Mouse (Mus musculus) spleen, adult 12 weeks (tissue): ENCODE data around the gene Xrcc6.

Experiments used
- DNase-seq: peaks from one replicate; pipeline ENCODE4 v3.0.0; 2022; ENCODE audit warnings: low spot score

The Xrcc6 gene

GRCm38 (mm10) chr15:81987646-81988045, at the start of gene Xrcc6:
Gene Xrcc6 (plus strand): TSS chr15:81987835.
- no peak for DNase-seq

- DNase-seq, result no peak
Measured at GRCm38 (mm10) chr15:81938246-81938645, 49.4 kb upstream of the Xrcc6 start.

GRCm38 (mm10) chr15:81939157-81939715, 48.4 kb upstream of the Xrcc6 start:
- no peak for DNase-seq

DNA sequence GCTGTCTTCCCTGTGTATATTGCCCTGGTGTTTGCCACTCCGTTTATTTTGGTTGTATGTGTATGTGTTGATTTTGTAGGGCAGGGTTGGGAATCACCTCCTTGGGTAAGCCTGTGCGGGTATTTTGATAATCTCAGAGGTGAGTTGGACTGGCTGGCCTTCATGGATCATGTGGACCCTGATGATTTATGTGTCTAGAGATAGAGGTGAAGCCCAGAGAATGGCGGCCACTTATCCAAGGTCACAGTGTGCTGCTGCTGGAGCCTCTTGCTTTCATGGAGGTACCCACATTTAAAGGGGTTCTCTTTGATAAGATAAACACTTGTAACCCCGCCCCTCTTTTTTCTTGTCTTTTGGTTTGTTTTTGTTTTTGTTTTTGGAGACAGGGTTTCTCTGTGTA, 47.9 kb upstream of the Xrcc6 start:
- no peak for DNase-seq

GRCm38 (mm10) chr15:81940219-81940618, 47.4 kb upstream of the Xrcc6 start:
- DNase-seq, result no peak

DNA sequence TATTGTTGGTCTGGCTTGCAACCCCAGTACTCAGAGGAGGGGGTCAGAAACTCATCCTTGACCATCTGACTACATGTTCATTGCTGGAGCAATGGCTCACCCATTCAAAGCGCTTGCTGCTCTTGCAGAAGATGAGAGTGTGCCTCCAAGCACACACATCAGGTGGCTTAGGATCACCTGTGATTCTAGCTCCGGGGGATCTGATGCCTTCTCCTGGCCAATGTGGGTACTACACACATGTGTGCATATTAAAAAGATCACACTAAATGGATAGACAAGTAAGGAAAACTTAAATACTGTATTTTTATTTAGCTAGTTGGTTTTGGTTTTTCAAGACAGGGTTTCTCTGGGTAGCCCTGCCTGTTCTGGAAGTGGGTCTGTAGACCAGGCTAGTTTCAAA, 46.6 kb upstream of the Xrcc6 start:
- DNase-seq, result no peak

- no peak for DNase-seq
Measured at GRCm38 (mm10) chr15:81943176-81943749, 44.4 kb upstream of the Xrcc6 start.

- DNase-seq, result no peak
Measured at GRCm38 (mm10) chr15:81949076-81949475, 38.6 kb upstream of the Xrcc6 start.

GRCm38 (mm10) chr15:81949476-81950131, 38.0 kb upstream of the Xrcc6 start:
- no peak for DNase-seq

- DNase-seq, result no peak
Measured at GRCm38 (mm10) chr15:81950716-81951115, 36.9 kb upstream of the Xrcc6 start.

- no peak for DNase-seq
Measured at GRCm38 (mm10) chr15:81951159-81951558, 36.5 kb upstream of the Xrcc6 start.

DNA sequence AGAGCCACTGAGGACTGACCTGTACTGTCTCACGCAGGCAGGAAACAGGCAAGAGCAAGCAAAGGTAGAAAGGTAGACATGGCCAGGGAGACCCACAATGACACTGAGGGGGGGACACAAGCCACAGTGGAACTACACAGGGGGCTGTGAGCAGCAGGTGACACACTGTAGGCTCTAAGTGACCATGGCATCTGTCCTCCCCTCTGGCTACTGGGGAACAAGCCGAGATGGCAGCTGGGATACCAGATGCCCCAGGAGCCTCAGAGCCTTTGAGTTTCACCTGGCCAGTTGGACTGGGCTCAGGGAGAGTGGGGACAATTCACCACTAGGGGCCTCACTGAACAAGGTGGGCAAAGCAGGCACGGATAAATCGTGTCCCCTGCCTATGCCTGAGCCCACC, 35.3 kb upstream of the Xrcc6 start:
- no peak for DNase-seq

GRCm38 (mm10) chr15:81954151-81954583, 33.5 kb upstream of the Xrcc6 start:
- no peak for DNase-seq

DNA sequence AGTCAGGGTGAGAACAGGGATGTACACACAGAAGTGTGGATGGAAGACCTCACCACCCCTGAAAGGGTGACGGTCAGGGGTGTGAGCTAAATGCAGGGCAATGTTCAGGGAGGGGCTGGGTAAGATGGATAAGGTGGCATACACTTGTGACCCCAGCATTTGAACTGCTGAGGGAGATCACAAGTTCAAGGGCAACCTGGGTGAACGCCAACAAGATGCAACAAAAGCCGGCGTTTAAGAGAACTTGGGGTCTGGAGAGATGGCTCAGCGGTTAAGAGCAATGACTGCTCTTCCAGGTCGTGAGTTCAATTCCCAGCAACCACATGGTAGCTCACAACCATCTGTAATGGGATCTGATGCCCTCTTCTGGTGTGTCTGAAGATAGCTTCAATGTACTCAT, 32.9 kb upstream of the Xrcc6 start:
- DNase-seq, result no peak

- no peak for DNase-seq
Measured at GRCm38 (mm10) chr15:81955414-81955813, 32.2 kb upstream of the Xrcc6 start.

- DNase-seq, result peak; percentile 35
Measured at GRCm38 (mm10) chr15:81956457-81956856, 31.2 kb upstream of the Xrcc6 start.

DNA sequence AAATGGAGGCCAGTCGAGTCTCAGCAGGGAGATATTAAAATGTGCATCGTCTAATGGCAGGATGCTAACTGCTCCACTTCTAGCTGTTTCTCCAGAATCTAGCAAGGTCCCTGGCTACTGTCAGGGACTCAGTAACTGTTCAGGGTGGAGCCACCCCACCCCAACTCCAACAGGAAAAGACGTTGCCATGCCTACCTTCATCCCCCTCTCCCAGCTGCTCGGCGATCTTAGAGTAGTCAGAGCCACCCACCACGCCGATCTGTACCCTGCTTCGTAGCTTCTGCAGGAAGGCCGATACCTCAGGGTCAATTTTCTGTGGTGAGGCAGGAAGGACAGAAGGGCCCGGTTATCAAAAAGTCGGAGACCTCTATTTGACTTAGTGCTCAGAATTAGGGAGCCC, 30.0 kb upstream of the Xrcc6 start:
- DNase-seq, result no peak

- no peak for DNase-seq
Measured at GRCm38 (mm10) chr15:81958906-81959305, 28.7 kb upstream of the Xrcc6 start.

- DNase-seq, result peak; percentile 99
Measured at GRCm38 (mm10) chr15:81960171-81961077, 27.2 kb upstream of the Xrcc6 start, which contains the start of gene Pmm1. Gene Pmm1 (minus strand): TSS chr15:81960930.

DNA sequence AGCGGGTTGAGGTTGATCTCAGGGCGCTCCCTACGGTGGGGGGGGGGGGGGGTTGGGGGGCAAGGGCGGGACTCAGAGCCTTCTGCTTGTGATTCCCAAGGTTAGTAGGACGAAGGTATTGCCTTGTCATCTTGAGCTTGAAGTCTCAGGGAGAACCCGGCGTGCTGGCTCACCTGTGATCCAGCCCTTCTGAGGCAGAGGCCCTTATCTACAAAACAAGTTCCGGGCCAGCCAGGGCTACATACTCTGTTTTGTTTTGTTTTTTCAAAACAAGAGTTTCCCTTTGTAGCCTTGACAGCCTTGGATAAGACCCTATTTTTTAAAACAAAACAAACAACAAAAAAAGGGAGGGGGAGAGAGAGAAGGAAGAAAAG, 26.6 kb upstream of the Xrcc6 start:
- no peak for DNase-seq

DNA sequence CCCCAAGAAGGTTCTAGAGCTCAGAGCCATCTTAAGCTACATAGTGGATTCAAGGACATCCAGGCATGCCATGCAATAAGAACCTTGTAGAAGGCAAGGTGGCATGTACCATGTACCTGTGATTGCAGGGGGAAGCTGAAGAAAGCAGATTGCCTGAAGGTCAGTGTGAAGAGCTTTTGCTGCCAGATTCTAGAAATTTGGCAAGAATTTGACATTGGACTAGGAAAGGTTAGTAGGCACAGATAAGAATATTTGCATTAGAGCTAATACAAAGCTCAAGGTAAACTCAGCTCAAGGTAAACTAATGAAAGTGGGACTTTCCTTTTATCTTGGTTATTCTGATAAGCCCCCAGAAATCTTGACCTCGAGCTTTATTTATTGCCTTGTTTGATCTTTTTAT, 23.4 kb upstream of the Xrcc6 start:
- no peak for DNase-seq

- no peak for DNase-seq
Measured at GRCm38 (mm10) chr15:81964980-81965545, 22.6 kb upstream of the Xrcc6 start.
